Mouse (Mus musculus): ENCODE data around the gene Zfp446. TPM values are rescaled to one million over a fixed set of nuclear protein-coding genes. Genes with fewer than 3 reads are reported as not detected.

The Zfp446 gene
- polyA plus RNA-seq, 1 experiment from 2014 or later: 16.5 TPM

DNA sequence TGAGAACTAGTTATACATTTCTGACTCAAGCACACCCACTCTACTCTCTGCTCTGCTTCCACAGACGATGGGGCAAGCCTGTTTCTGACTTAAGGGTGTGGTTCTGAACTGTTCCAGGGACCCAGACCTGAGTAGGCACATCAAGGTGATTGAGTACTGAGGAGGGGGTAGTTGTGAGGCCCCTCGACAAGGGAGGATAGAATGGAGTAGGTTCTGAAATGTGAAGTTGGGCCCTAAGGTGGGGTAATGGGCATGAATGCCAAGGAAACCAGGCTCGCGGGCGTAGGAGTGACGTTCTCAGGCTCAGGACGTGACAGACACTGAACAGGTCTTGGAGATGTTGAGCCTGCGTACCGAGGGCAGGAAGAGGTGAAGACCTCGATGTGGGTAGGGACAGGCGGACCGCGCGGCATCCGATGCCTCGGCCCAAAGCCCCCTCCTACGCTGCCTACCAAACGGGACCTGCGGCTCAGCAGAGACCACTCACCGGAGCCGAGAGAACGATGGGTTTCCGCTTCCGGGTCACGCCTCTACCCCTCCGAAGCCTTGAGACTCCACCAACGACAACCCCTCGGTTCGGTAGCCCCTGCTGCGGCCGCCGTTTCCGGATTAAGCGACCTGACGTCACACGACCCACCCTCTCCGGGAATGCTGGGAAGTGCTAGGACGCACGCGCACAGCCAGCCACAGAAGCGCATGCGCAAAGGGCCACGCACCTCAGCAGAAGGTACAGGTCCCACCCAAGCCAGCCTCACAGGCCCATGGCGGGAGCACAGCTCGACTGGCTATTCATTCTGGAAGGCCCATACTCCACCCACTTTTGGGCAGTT lies 56.7 kb downstream of the Zfp446 start, which contains the start of gene Chmp2a:
Chmp2a (minus strand) TSS at position 660 of the 830 bp plus-strand sequence.
- peaks cover 65% of the 10 kb centered on the region for H3K36me3 ChIP-seq (replicated peaks)

More for the DNA sequence above, 56.7 kb downstream of the Zfp446 start, which contains the start of gene Chmp2a:
- Histone ChIP-seq H3K4me1 (peaks cover 56% of the 10 kb centered on the region), H3K4me3 (peak within 1 kb of the TSS; percentile 82), H3K27me3 (ENCODE audit: poor library complexity, severe bottlenecking) (no peaks in the 10 kb centered on the region), H3K27ac (peak within 1 kb of the TSS; percentile 90), H3K9me3 (no peaks in the 10 kb centered on the region; the same call in 1 of the 2 replicates)
- under 1% methylated on average over 45 of the region's 45 CpGs for WGBS
- peak; percentile 99 for DNase-seq (ENCODE audit: extremely low spot score, low spot score)

Other genes starting within 250 kb of the Zfp446 start
- not detected in 2 replicates for gene Vmn2r56, start 242.8 kb upstream of the Zfp446 start, polyA plus RNA-seq (2016; fragmentation: Nextera tagmentation; extraction: Ambion mirVana)
- gene Zscan18, start 174.2 kb upstream of the Zfp446 start, polyA plus RNA-seq (2016; fragmentation: Nextera tagmentation; extraction: Ambion mirVana): 12.3 and 13.2 TPM in 2 replicates
- gene Zfp329, start 159.0 kb upstream of the Zfp446 start, polyA plus RNA-seq (2016; fragmentation: Nextera tagmentation; extraction: Ambion mirVana): 17.8 and 18.4 TPM in 2 replicates
- gene Zfp110, start 143.1 kb upstream of the Zfp446 start, polyA plus RNA-seq (2016; fragmentation: Nextera tagmentation; extraction: Ambion mirVana): 28.7 and 30.1 TPM in 2 replicates
- gene Zfp128, start 96.7 kb upstream of the Zfp446 start, polyA plus RNA-seq (2016; fragmentation: Nextera tagmentation; extraction: Ambion mirVana): 4.4 and 5.1 TPM in 2 replicates
- gene Zscan22, start 80.0 kb upstream of the Zfp446 start, polyA plus RNA-seq (2016; fragmentation: Nextera tagmentation; extraction: Ambion mirVana): 18.5 and 19.8 TPM in 2 replicates
- 1,023 and 1,050 TPM in 2 replicates for gene Rps5, start 55.6 kb upstream of the Zfp446 start, polyA plus RNA-seq (2016; fragmentation: Nextera tagmentation; extraction: Ambion mirVana)
- 0.55 and 1.0 TPM in 2 replicates for gene Rnf225, start 50.4 kb upstream of the Zfp446 start, polyA plus RNA-seq (2016; fragmentation: Nextera tagmentation; extraction: Ambion mirVana)
- 10.5 and 11.1 TPM in 2 replicates for gene Zfp324, start 12.0 kb upstream of the Zfp446 start, polyA plus RNA-seq (2016; fragmentation: Nextera tagmentation; extraction: Ambion mirVana)
- not detected in 2 replicates for gene Slc27a5, start 20.3 kb downstream of the Zfp446 start, polyA plus RNA-seq (2016; fragmentation: Nextera tagmentation; extraction: Ambion mirVana)
- 415 and 417 TPM in 2 replicates for gene Trim28, start 21.3 kb downstream of the Zfp446 start, polyA plus RNA-seq (2016; fragmentation: Nextera tagmentation; extraction: Ambion mirVana)
- gene Zbtb45, start 32.2 kb downstream of the Zfp446 start, polyA plus RNA-seq (2016; fragmentation: Nextera tagmentation; extraction: Ambion mirVana): 29.7 and 30.7 TPM in 2 replicates
- 97.3 and 102 TPM in 2 replicates for gene Chmp2a, start 57.0 kb downstream of the Zfp446 start, polyA plus RNA-seq (2016; fragmentation: Nextera tagmentation; extraction: Ambion mirVana)
- 82.9 and 88.7 TPM in 2 replicates for gene Ube2m, start 60.4 kb downstream of the Zfp446 start, polyA plus RNA-seq (2016; fragmentation: Nextera tagmentation; extraction: Ambion mirVana)
- 3.9 and 4.3 TPM in 2 replicates for gene Mzf1, start 76.9 kb downstream of the Zfp446 start, polyA plus RNA-seq (2016; fragmentation: Nextera tagmentation; extraction: Ambion mirVana)
- not detected in 2 replicates for gene Vmn1r85, start 117.3 kb downstream of the Zfp446 start, polyA plus RNA-seq (2016; fragmentation: Nextera tagmentation; extraction: Ambion mirVana)
- not detected in 2 replicates for gene Vmn1r86, start 142.1 kb downstream of the Zfp446 start, polyA plus RNA-seq (2016; fragmentation: Nextera tagmentation; extraction: Ambion mirVana)
- not detected in 2 replicates for gene Vmn1r87, start 162.3 kb downstream of the Zfp446 start, polyA plus RNA-seq (2016; fragmentation: Nextera tagmentation; extraction: Ambion mirVana)
- not detected in 2 replicates for gene Vmn1r88, start 181.7 kb downstream of the Zfp446 start, polyA plus RNA-seq (2016; fragmentation: Nextera tagmentation; extraction: Ambion mirVana)
- gene Vmn1r89, start 235.2 kb downstream of the Zfp446 start, polyA plus RNA-seq (2016; fragmentation: Nextera tagmentation; extraction: Ambion mirVana): not detected in 2 replicates

Data from forebrain, embryonic 10.5 days (tissue).